Mouse (Mus musculus) left cerebral cortex, adult 2 months (tissue): ENCODE measurements around the gene St6galnac3. TPM values are rescaled to one million over a fixed set of nuclear protein-coding genes. Genes with fewer than 3 reads are reported as not detected.

ENCODE experiments used
- DNase-seq, 2 experiments: peaks; one replicate each; pipeline ENCODE4 v3.0.0; 2021 to 2022; ENCODE audit warnings: low spot score in 2 of 2, mixed read lengths in 1 of 2; ENCODE audit errors: extremely low spot score in 1 of 2
- H3K27ac ChIP-seq: fragments of 200-600 bp; 2 replicates; pipeline ENCODE4 v1.8.1; 2022
- H3K4me3 ChIP-seq: fragments of 200-600 bp; 2 replicates; pipeline ENCODE4 v1.8.1; 2022
- CTCF ChIP-seq: fragments of 200-600 bp; IDR thresholded peaks from 2 replicates; pipeline ENCODE4 v1.8.1; 2022; ENCODE audit warnings: antibody characterized with exemption, mild to moderate bottlenecking, moderate library complexity
- intact Hi-C: fragments of 180-260 bp; cut with DNase I; formaldehyde crosslinking; loops from one replicate; pipeline ENCODE4 v1.15.1; 2025
- total RNA-seq, 2 experiments: library from RNA; stranded (reverse); gene quantifications; 2 replicates each; pipeline ENCODE4 v1.2.3; 2021

The St6galnac3 gene
- total RNA-seq, 2 experiments from 2014 or later, result 17.1 to 18.8 TPM

GRCm38 (mm10) chr3:153460173-153460572 is 264.8 kb downstream of the St6galnac3 start:
- H3K27ac ChIP-seq, result no peak overlapping the region
- no peak for DNase-seq
- no peak for TF ChIP-seq CTCF
- no peak overlapping the region for H3K4me3 ChIP-seq
- intact Hi-C loops, result no loop called here

GRCm38 (mm10) chr3:153458593-153458992 is 266.4 kb downstream of the St6galnac3 start:
- Histone ChIP-seq H3K27ac (peak overlapping the region; percentile 40; the same call in 1 of the 2 replicates), H3K4me3 (no peak overlapping the region)
- no peak; the same call in 1 of the 2 replicates for TF ChIP-seq CTCF
- no peak for DNase-seq
- intact Hi-C loops, result no loop called here

GRCm38 (mm10) chr3:153457701-153458100 is 267.3 kb downstream of the St6galnac3 start:
- no peak overlapping the region for H3K4me3 ChIP-seq
- no peak for TF ChIP-seq CTCF
- H3K27ac ChIP-seq, result no peak overlapping the region
- DNase-seq, result no peak
- intact Hi-C loops, result no loop called here

GRCm38 (mm10) chr3:153457203-153457602 is 267.8 kb downstream of the St6galnac3 start:
- intact Hi-C loops, result no loop called here
- DNase-seq, result no peak
- TF ChIP-seq CTCF, result no peak

GRCm38 (mm10) chr3:153456227-153456626 is 268.7 kb downstream of the St6galnac3 start:
- DNase-seq, result no peak
- intact Hi-C loops, result no loop called here
- Histone ChIP-seq H3K4me3 (no peak overlapping the region), H3K27ac (no peak overlapping the region)
- TF ChIP-seq CTCF, result no peak

More at GRCm38 (mm10) chr3:153457203-153457602, 267.8 kb downstream of the St6galnac3 start:
- no peak overlapping the region for H3K27ac ChIP-seq
- no peak overlapping the region for H3K4me3 ChIP-seq

- no peak for TF ChIP-seq CTCF
- Histone ChIP-seq H3K27ac (no peak overlapping the region), H3K4me3 (no peak overlapping the region)
- intact Hi-C loops, result no loop called here
- DNase-seq, result no peak
These were observed 271.6 kb downstream of the St6galnac3 start for GRCm38 (mm10) chr3:153453127-153454049.

GRCm38 (mm10) chr3:153452299-153452996 is 272.5 kb downstream of the St6galnac3 start:
- no peak for DNase-seq
- Histone ChIP-seq H3K4me3 (no peak overlapping the region), H3K27ac (no peak overlapping the region)
- no peak for TF ChIP-seq CTCF
- intact Hi-C loops, result no loop called here

GRCm38 (mm10) chr3:153441329-153441728 is 283.6 kb downstream of the St6galnac3 start:
- no peak overlapping the region for H3K27ac ChIP-seq
- DNase-seq, result no peak
- TF ChIP-seq CTCF, result no peak
- intact Hi-C loops, result no loop called here
- no peak overlapping the region for H3K4me3 ChIP-seq

GRCm38 (mm10) chr3:153436076-153437021 is 288.6 kb downstream of the St6galnac3 start:
- Histone ChIP-seq H3K4me3 (no peak overlapping the region), H3K27ac (no peak overlapping the region)
- intact Hi-C loops, result no loop called here
- DNase-seq, result no peak
- no peak for TF ChIP-seq CTCF

GRCm38 (mm10) chr3:153433010-153433409 is 292.0 kb downstream of the St6galnac3 start:
- Histone ChIP-seq H3K4me3 (no peak overlapping the region), H3K27ac (no peak overlapping the region)
- no peak for TF ChIP-seq CTCF
- no peak for DNase-seq
- intact Hi-C loops, result no loop called here

GRCm38 (mm10) chr3:153432053-153432816 is 292.7 kb downstream of the St6galnac3 start:
- TF ChIP-seq CTCF, result no peak
- no peak overlapping the region for H3K4me3 ChIP-seq
- intact Hi-C loops, result no loop called here
- DNase-seq, result no peak
- H3K27ac ChIP-seq, result no peak overlapping the region
